Mouse (Mus musculus) neural tube, embryonic 12.5 days (tissue): ENCODE data around the gene Sh3rf1. TPM values are rescaled to one million over a fixed set of nuclear protein-coding genes. Genes with fewer than 3 reads are reported as not detected.

Source experiments
- ATAC-seq: fragments of 200-750 bp; cut with Nextera tagmentation; 2 replicates; pipeline ENCODE4 v1.8.0; 2017; ENCODE audit warnings: low read depth, mild to moderate bottlenecking, moderate TSS enrichment, moderate library complexity; ENCODE audit not compliant: low FRiP score
- H3K27ac ChIP-seq: fragments of 300-500 bp; sonication (generic); 2 replicates; pipeline ENCODE4 v1.5.1; 2016
- H3K27me3 ChIP-seq: fragments of 300-500 bp; sonication (generic); replicated peaks from 2 replicates; pipeline ENCODE4 v1.6.1; 2016; ENCODE audit warnings: mild to moderate bottlenecking
- H3K36me3 ChIP-seq: fragments of 300-500 bp; sonication (generic); 2 replicates; pipeline ENCODE4 v1.6.1; 2016; ENCODE audit warnings: mild to moderate bottlenecking
- H3K4me1 ChIP-seq: fragments of 300-500 bp; sonication (generic); 2 replicates; pipeline ENCODE4 v1.6.1; 2016
- H3K4me2 ChIP-seq: fragments of 300-500 bp; sonication (generic); replicated peaks from 2 replicates; pipeline ENCODE4 v1.6.1; 2016; ENCODE audit warnings: mild to moderate bottlenecking
- H3K4me3 ChIP-seq: fragments of 300-500 bp; sonication (generic); 2 replicates; pipeline ENCODE4 v1.5.1; 2016
- H3K9ac ChIP-seq: fragments of 300-500 bp; sonication (generic); 2 replicates; pipeline ENCODE4 v1.6.1; 2016; ENCODE audit warnings: mild to moderate bottlenecking
- H3K9me3 ChIP-seq: fragments of 300-500 bp; sonication (generic); 2 replicates; pipeline ENCODE4 v1.6.1; 2016; ENCODE audit warnings: mild to moderate bottlenecking
- WGBS: fragments of 180-500 bp; shearing (Covaris S2); methylation state at CpG from one replicate; pipeline ENCODE4 v1.1.7; 2016; 5-methylcytosine and 5-hydroxymethylcytosine counted together
- polyA plus RNA-seq: library from polyadenylated mRNA; unstranded; fragments of >200 nt; fragmentation: Nextera tagmentation; extraction: Ambion mirVana; gene quantifications from 2 replicates; pipeline ENCODE4 v1.2.1, GENCODE M21; 2016

Gene Sh3rf1
- polyA plus RNA-seq, 1 experiment from 2014 or later = 25.2 TPM

DNA sequence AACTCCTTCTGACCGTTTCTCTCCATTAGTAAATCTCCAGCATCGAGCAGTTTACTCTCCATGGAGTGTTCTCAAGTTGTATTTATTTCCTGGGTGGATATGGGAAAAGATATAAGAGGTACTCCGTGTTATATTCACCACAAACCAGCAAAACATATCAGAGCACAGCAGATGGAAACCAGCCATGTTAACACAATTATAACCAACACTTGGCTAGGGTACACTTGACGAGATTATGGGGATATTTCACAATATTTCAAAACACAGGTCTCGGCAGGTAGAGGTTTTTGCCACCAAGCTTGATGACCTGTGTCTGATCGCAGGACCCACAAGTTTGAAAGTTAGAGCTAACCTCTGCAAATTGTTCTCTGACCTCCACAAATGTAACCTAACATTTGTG is 123.3 kb downstream of the Sh3rf1 start:
- no peak overlapping the region for H3K4me3 ChIP-seq
- peaks cover 9% of the 10 kb centered on the region for H3K36me3 ChIP-seq
- 94% methylated on average over 6 of the region's 6 CpGs for WGBS
- H3K4me2 ChIP-seq = no peak overlapping the region
- H3K4me1 ChIP-seq = peaks cover 23% of the 10 kb centered on the region
- no peak overlapping the region for H3K9ac ChIP-seq
- H3K27me3 ChIP-seq = no peaks in the 10 kb centered on the region
- ATAC-seq = no peak
- H3K9me3 ChIP-seq = no peaks in the 10 kb centered on the region
- H3K27ac ChIP-seq = no peak overlapping the region

DNA sequence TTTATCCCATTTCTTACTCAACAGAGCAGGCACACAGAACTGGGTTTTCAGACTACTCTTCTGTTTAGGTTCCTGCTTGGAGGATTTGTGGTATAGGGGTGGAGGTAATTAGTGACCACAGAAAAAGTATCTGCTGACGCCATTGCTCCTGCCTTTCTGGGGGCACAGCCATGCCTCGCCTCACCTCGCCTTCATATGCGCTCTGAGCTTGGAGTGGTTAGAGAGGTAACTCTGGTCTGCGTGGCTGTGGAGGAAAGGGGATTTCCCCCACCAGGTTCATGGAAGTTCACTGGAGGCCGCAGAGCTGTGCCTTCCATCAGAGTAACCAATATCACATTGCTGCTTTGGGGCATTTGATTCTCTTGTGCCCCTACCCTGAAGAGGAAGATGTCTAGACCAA is 123.9 kb downstream of the Sh3rf1 start:
- WGBS = 93% methylated on average over 6 of the region's 6 CpGs
- Histone ChIP-seq H3K27ac (no peak overlapping the region), H3K9ac (no peak overlapping the region), H3K4me3 (no peak overlapping the region), H3K4me1 (peaks cover 18% of the 10 kb centered on the region), H3K27me3 (no peaks in the 10 kb centered on the region), H3K4me2 (no peak overlapping the region), H3K9me3 (no peaks in the 10 kb centered on the region), H3K36me3 (peaks cover 9% of the 10 kb centered on the region)
- ATAC-seq = 0 out of 2 replicates have a peak, but pooled peaks have one; percentile 9

DNA sequence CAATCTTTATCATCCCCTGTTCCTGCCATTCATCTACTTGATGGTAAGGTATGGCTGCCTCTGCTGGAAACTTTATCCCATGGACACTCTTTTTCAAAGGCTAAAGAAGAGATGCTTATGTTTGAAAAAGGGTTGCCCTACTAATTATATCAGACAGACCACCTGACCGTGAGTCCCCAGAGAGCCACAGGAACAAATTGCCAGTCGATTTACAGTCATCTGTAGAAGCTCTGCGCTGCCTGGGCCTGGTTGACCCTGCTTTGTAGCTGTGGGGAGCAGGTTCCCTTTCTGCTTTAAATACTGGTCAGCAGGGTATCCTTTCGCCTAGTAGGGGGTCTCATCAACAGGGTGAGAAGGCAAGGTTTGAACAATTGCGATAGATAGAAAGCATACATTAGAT is 124.4 kb downstream of the Sh3rf1 start:
- Histone ChIP-seq H3K4me3 (no peak overlapping the region), H3K36me3 (peaks cover 9% of the 10 kb centered on the region), H3K4me1 (peaks cover 16% of the 10 kb centered on the region; the same call in 1 of the 2 replicates), H3K27me3 (no peaks in the 10 kb centered on the region), H3K4me2 (no peak overlapping the region), H3K27ac (no peak overlapping the region), H3K9me3 (no peaks in the 10 kb centered on the region), H3K9ac (no peak overlapping the region)
- 0 out of 2 replicates have a peak, but pooled peaks have one; percentile 58 for ATAC-seq
- 63% methylated on average over 5 of the region's 5 CpGs for WGBS

DNA sequence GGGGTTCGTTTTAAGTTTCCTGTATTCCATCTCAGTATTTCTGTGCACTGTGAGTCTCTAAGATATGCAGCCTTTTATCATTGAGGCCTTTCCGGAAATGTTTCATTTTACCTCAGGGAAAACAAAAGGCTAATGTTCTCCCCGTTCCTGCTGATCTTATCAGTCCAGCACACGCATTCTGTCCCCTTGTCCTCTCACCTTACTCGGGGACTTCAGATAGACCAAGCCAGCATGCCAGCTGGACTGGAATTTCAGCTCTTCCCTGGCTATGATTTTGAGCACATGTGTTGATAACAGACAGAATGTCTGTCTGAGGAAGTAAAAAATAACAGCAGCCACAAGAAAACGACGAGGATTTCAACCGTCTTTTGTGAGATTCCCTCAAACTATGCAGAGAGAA is 124.8 kb downstream of the Sh3rf1 start:
- no peak for ATAC-seq

DNA sequence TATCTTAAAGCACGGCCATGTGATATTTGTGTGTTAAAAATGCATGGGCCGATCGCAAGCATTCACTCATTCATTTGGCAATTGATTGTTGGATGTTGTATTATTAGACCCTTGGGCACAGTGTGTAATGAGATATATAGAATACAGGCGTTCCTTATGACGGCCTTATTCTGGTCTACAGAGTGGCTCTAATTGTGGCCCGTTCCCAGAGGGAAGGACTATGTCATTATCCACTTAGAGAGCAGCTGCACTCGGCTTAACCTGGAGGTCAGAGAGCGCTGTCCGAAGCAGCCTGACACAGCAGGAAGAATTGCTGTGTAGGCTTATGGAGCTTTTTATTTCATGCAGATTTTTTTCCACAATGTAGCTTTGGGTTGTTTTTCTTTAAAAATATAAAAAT is 126.8 kb downstream of the Sh3rf1 start:
- H3K36me3 ChIP-seq = peaks cover 9% of the 10 kb centered on the region
- no peaks in the 10 kb centered on the region for H3K9me3 ChIP-seq
- no peak overlapping the region for H3K4me2 ChIP-seq
- H3K27me3 ChIP-seq = no peaks in the 10 kb centered on the region
- no peak overlapping the region for H3K27ac ChIP-seq
- WGBS = 50% methylated on average over 9 of the region's 9 CpGs
- H3K4me1 ChIP-seq = peaks cover 13% of the 10 kb centered on the region; the same call in 1 of the 2 replicates
- no peak overlapping the region for H3K4me3 ChIP-seq
- ATAC-seq = no peak
- no peak overlapping the region for H3K9ac ChIP-seq

More for the DNA sequence above, 124.8 kb downstream of the Sh3rf1 start:
- 70% methylated on average over 8 of the region's 8 CpGs for WGBS
- H3K36me3 ChIP-seq = peaks cover 9% of the 10 kb centered on the region
- no peaks in the 10 kb centered on the region for H3K9me3 ChIP-seq
- H3K27ac ChIP-seq = no peak overlapping the region
- no peak overlapping the region for H3K4me2 ChIP-seq
- H3K4me1 ChIP-seq = peaks cover 13% of the 10 kb centered on the region; the same call in 1 of the 2 replicates
- H3K27me3 ChIP-seq = no peaks in the 10 kb centered on the region
- no peak overlapping the region for H3K4me3 ChIP-seq
- H3K9ac ChIP-seq = no peak overlapping the region

DNA sequence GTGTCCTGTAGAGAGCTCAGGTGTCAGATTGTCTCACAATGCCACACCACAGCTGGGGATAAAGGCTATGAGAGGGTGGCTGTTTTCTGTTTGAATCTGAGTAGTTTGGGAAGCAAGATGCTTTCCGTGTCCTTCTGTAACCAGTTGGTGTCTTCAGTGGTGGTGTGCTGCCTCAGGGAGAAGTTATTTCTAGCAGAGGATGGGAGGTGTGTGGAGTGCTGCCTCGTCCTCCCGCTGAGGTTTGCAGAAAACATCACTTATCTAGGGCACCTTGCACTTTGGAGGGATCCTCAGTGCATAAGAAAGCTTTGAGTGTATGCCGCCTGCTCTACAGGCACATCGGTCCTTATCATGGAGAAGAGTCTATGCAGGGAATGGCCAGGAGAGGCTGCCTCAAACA is 128.0 kb downstream of the Sh3rf1 start:
- Histone ChIP-seq H3K4me3 (no peak overlapping the region), H3K27ac (no peak overlapping the region), H3K4me1 (peaks cover 13% of the 10 kb centered on the region; the same call in 1 of the 2 replicates), H3K36me3 (peaks cover 9% of the 10 kb centered on the region), H3K9ac (no peak overlapping the region), H3K9me3 (no peaks in the 10 kb centered on the region), H3K4me2 (no peak overlapping the region), H3K27me3 (no peaks in the 10 kb centered on the region)
- WGBS = 89% methylated on average over 5 of the region's 5 CpGs
- no peak for ATAC-seq

DNA sequence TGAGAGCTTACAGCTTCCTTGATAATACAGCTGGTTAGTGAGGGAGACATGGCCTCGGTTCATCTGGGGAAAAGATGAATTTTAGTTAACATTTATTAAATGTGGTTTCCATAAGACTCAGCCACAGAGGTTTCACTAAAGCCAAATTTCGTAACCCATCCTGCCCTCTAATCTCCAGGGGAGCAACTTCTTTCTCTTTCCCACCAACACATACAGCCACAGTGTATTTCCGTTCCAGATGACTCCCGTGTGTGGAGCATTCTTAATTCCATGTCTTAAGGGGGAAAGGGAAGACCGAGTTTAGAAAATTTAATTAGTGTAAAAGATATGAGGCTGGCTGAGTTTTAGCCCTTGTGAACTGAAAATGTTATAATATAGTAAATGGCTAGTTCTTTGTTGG is 131.8 kb downstream of the Sh3rf1 start:
- H3K36me3 ChIP-seq = no peaks in the 10 kb centered on the region
- H3K4me3 ChIP-seq = no peak overlapping the region
- H3K4me1 ChIP-seq = peaks cover 20% of the 10 kb centered on the region
- no peaks in the 10 kb centered on the region for H3K27me3 ChIP-seq
- H3K9ac ChIP-seq = no peak overlapping the region
- no peak overlapping the region for H3K27ac ChIP-seq
- no peaks in the 10 kb centered on the region for H3K9me3 ChIP-seq
- no peak for ATAC-seq
- H3K4me2 ChIP-seq = no peak overlapping the region
- 66% methylated on average over 5 of the region's 5 CpGs for WGBS

DNA sequence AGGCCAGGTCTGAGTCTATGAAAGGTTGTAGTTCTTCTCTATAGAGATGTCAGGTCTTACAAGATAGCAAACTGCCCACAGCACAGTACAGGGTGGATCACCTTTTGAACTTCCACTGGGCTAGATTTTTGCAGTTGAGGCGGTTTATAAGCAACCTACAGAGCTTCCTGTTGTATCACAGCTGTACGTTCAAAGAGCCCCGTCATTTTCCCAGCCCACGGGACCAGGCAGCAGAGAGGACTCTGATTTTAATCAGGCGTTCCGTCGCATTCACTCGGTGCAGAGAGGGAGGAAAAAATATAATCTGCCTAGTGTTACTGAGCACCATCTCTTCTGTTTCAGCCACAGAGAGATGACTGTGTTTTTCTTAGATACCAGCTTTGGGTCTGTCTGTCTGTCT is 135.3 kb downstream of the Sh3rf1 start:
- H3K9ac ChIP-seq = no peak overlapping the region
- H3K4me2 ChIP-seq = no peak overlapping the region
- H3K4me1 ChIP-seq = peaks cover 22% of the 10 kb centered on the region
- WGBS = 37% methylated on average over 8 of the region's 8 CpGs
- no peak overlapping the region for H3K4me3 ChIP-seq
- no peaks in the 10 kb centered on the region for H3K27me3 ChIP-seq
- no peak for ATAC-seq
- no peaks in the 10 kb centered on the region for H3K9me3 ChIP-seq
- H3K27ac ChIP-seq = no peak overlapping the region
- 0 out of 2 replicates have a peak, but pooled peaks cover 2% of the 10 kb centered on the region for H3K36me3 ChIP-seq

DNA sequence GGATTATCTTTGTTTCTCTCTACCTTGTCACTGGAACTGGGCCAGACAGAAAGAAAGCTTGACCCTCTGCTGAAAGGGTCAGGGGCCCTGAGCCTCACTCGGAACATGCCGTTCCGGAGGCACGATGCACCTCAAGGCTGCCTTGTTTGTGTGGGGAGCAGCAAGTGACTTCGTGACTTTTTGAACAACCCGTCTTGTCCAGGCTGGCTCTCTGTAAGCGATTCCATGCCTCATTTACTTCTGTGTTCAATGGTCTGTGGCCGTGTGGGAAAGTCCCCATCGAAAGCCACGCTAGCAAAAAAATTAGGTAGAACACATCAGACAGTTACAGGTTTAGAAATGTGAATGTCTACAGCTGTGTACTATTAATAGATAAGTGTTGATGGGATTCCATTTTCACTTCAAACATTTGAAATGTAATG is 136.2 kb downstream of the Sh3rf1 start:
- Histone ChIP-seq H3K27ac (no peak overlapping the region), H3K9ac (no peak overlapping the region), H3K36me3 (peaks cover 8% of the 10 kb centered on the region; the same call in 1 of the 2 replicates), H3K4me3 (no peak overlapping the region), H3K9me3 (no peaks in the 10 kb centered on the region), H3K4me2 (peak overlapping the region; percentile 24), H3K4me1 (peaks cover 22% of the 10 kb centered on the region), H3K27me3 (no peaks in the 10 kb centered on the region)
- 23% methylated on average over 10 of the region's 10 CpGs for WGBS
- ATAC-seq = peak; percentile 21; the same call in 1 of the 2 replicates

DNA sequence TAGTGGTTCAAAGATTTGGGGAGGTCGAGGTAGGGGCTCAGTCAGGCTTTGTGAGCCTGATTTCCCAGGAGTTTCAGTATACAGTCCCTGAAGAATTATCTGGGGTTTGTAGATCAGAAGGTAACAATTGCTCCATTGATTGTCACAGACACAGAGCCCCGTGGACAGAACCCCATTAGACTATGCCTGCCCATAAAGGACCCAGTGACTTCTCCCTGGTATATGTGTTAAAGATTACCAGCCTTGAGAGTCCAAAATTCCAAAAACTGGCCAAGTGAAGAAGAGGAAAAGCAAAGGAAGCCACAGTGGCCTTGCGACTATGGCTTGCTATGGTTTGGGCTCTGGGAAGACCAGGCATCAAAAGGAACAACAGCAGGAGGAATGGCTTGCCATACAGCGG is 136.7 kb downstream of the Sh3rf1 start:
- WGBS = 68% methylated on average over 4 of the region's 4 CpGs
- ATAC-seq = no peak
- H3K9me3 ChIP-seq = no peaks in the 10 kb centered on the region

DNA sequence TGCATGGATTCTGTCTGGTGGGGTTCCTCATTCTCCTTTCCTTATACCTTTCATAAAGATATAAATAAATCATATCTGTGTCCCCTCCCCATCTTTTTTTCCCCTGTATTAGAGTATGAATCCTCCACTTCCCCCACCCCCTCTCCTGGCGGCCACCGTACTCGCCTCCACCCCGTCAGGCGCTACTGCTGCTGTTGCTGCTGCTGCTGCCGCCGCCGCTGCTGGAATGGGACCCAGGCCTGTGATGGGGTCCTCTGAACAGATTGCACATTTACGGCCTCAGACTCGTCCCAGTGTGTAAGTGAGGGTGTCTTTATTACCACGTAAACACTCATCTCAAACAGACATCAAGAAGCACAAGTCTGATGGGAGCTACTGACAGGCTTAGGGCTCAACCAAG is 137.8 kb downstream of the Sh3rf1 start:
- Histone ChIP-seq H3K4me1 (peaks cover 22% of the 10 kb centered on the region), H3K4me2 (no peak overlapping the region), H3K36me3 (peaks cover 9% of the 10 kb centered on the region; the same call in 1 of the 2 replicates), H3K9me3 (no peaks in the 10 kb centered on the region), H3K27me3 (no peaks in the 10 kb centered on the region), H3K4me3 (no peak overlapping the region), H3K27ac (no peak overlapping the region), H3K9ac (no peak overlapping the region)
- WGBS = 69% methylated on average over 11 of the region's 11 CpGs
- ATAC-seq = no peak

More for the DNA sequence above, 136.7 kb downstream of the Sh3rf1 start:
- H3K4me1 ChIP-seq = peaks cover 22% of the 10 kb centered on the region
- no peak overlapping the region for H3K4me3 ChIP-seq
- no peak overlapping the region for H3K27ac ChIP-seq
- no peaks in the 10 kb centered on the region for H3K27me3 ChIP-seq
- H3K4me2 ChIP-seq = no peak overlapping the region
- peaks cover 9% of the 10 kb centered on the region; the same call in 1 of the 2 replicates for H3K36me3 ChIP-seq
- H3K9ac ChIP-seq = no peak overlapping the region

DNA sequence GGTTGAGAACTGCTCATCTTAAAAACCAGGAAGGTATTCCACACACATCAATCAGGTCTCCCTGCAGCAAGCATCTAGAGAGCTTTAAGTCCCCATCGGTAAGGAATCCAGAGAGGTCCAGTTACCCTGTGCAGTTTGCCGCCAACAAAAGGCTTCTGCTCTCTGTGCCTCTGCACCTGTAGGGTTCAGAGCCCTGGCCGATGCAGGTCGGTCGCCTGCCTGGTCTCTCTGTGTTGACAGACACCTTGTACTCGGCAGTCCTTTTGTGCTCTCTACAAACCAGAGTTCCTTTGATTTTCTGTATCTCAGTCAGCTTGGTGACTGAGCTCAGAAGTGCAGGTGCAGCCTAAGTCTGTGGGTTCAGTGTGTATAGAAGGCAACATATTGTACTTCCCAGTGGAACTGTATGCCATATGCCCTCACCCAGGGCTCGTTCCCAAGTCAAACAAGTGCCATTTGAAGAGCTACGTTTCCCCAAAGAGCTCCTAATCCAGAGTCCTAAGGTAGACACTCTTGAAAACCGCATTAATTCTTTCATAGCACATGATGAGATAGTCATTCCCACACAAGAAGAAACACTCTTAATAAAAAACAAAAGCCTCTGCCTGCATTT is 138.7 kb downstream of the Sh3rf1 start:
- peaks cover 13% of the 10 kb centered on the region for H3K36me3 ChIP-seq
- no peak overlapping the region for H3K4me2 ChIP-seq
- no peak overlapping the region for H3K27ac ChIP-seq
- no peaks in the 10 kb centered on the region for H3K27me3 ChIP-seq
- H3K9ac ChIP-seq = no peak overlapping the region
- H3K4me1 ChIP-seq = peaks cover 22% of the 10 kb centered on the region
- no peak overlapping the region for H3K4me3 ChIP-seq
- WGBS = 88% methylated on average over 9 of the region's 9 CpGs
- no peaks in the 10 kb centered on the region for H3K9me3 ChIP-seq
- ATAC-seq = no peak

DNA sequence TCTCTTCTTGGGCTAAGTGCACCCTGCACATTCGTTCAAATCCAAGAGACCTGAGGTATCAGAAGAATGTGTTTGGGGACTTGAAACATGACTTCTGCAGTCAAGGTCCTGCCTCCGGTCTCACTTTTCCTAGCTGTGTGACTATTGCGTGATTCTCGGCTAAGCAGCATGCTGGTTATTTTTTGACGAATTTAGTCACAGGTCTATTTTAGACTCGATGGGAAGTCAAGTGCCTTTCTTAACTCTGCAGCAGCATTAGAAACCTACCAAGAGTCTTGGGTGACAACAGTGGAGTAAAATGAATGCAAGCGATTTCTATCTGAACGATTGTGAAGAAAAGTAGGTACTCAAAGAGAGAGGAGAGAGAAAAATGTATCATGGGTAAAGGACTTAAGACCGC is 149.6 kb downstream of the Sh3rf1 start:
- no peak overlapping the region for H3K4me3 ChIP-seq
- no peak for ATAC-seq
- WGBS = 95% methylated on average over 9 of the region's 9 CpGs
- no peaks in the 10 kb centered on the region for H3K27me3 ChIP-seq
- H3K9me3 ChIP-seq = no peaks in the 10 kb centered on the region
- peaks cover 4% of the 10 kb centered on the region; the same call in 1 of the 2 replicates for H3K4me1 ChIP-seq
- H3K9ac ChIP-seq = no peak overlapping the region
- peaks cover 20% of the 10 kb centered on the region for H3K36me3 ChIP-seq
- H3K4me2 ChIP-seq = no peak overlapping the region
- H3K27ac ChIP-seq = no peak overlapping the region
